7 mouse cellular contexts compared by ENCODE assay signal in the genomic region with DNA sequence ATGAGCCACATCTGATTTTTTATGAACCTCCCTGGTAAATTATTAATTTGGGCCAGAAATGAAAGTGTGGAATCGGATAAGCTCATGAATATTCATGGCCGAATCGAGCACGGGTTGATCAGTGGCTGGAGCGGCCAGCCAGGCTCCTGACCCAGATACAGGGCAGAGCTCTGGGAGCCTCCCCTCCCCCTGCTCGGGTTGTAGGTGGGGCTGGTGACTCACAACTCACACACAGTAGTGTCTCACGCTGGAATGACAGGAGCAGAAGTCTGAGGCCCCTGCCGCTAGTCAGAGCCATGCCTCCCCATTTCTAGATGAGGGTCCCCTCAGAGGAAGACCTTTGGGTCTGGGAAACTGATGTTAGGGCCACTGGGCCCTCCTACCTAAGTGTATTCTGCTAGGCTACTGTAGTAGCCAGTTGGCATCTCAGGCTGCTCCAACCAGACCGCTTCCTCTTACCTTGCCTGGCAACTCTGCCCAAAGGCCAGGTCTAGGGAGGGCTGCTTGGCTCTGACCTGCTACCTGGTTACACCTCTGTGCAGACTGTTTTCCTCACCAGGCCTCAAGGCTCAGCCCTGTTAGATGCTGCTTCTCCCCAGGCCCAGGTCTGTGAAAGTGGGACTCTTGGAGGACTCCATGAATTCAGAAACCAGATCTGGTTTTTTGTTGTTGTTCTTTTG.
DNase-seq lines count a peak whose midpoint lies in the region; ATAC-seq lines count a peak whose summit lies in the region.

No protein-coding gene starts in this region.

- ATAC-seq in erythroid progenitor cell, adult 5-6 weeks (replicated peaks; ENCODE audit: low FRiP score, poor library complexity, severe bottlenecking): peak; percentile 45; the same call in 1 of the 2 replicates
- peak; percentile 51; the same call in 1 of the 2 replicates for ATAC-seq in midbrain, embryonic 12.5 days (ENCODE audit: low FRiP score, low read depth)

- peaks cover 95% of the 10 kb centered on the region for H3K4me1 ChIP-seq in midbrain, embryonic 12.5 days

- peak; percentile 84 for DNase-seq in NIH3T3 (ENCODE audit: low read depth)
- peak; percentile 90 for DNase-seq in adrenal gland, postnatal 25 days
- peak; percentile 79 to 87 for DNase-seq in heart, postnatal 10 days
- DNase-seq in kidney, postnatal 36 days: peak; percentile 93 to 94
- peak; percentile 85 for DNase-seq in yolk sac, embryonic 10.5 days (ENCODE audit: low spot score)

- H3K9me3 ChIP-seq in midbrain, embryonic 12.5 days: no peaks in the 10 kb centered on the region

- peak overlapping the region; percentile 86 for H3K27ac ChIP-seq in midbrain, embryonic 12.5 days (replicated peaks)

- peak overlapping the region; percentile 13 for H3K4me3 ChIP-seq in midbrain, embryonic 12.5 days

- intact Hi-C loops in heart, postnatal 10 days (cut with DNase I): no loop called here

- peaks cover 58% of the 10 kb centered on the region for H3K27me3 ChIP-seq in midbrain, embryonic 12.5 days

- peak overlapping the region; percentile 39; the same call in 1 of the 2 replicates for H3K9ac ChIP-seq in midbrain, embryonic 12.5 days (replicated peaks)

- WGBS in midbrain, embryonic 12.5 days: 12% methylated on average over 9 of the region's 9 CpGs

- H3K36me3 ChIP-seq in midbrain, embryonic 12.5 days: no peaks in the 10 kb centered on the region

- peak overlapping the region; percentile 44 for H3K4me2 ChIP-seq in midbrain, embryonic 12.5 days (replicated peaks)

Comparison
In these comparisons a context has a peak if more than half of its experiments do, and no peak if none do; other contexts are left out.
1. Peak in every context shown above with its lines: DNase-seq, ATAC-seq, H3K4me3 ChIP-seq and H3K27ac ChIP-seq.